Mouse (Mus musculus): ENCODE measurements around the gene Olfr1495.
A peak's percentile ranks its signal among the peaks of the same experiment; 100 is the strongest.
"Not testable (repeated sequence)": the region's sequence is repeated elsewhere in the genome, so short reads cannot be mapped to it uniquely, and the experiment has no call there.

The Olfr1495 gene

GRCm38 (mm10) chr19:13764306-13764705 lies at the start of gene Olfr1495:
TSS of gene Olfr1495 (plus strand) at chr19:13764606.
- DNase-seq (ENCODE audit: low spot score), result no peak

GRCm38 (mm10) chr19:13722978-13723377 lies 41.4 kb upstream of the Olfr1495 start, which contains the start of gene Olfr1493-ps1:
TSS of gene Olfr1493-ps1 (plus strand) at chr19:13723278.
- no peak for DNase-seq (ENCODE audit: low spot score)

GRCm38 (mm10) chr19:13739428-13739827 lies 25.0 kb upstream of the Olfr1495 start, which contains the start of gene Olfr1494:
TSS of gene Olfr1494 (plus strand) at chr19:13739728.
- DNase-seq (ENCODE audit: low spot score), result no peak

GRCm38 (mm10) chr19:13749366-13749765 lies 15.0 kb upstream of the Olfr1495 start:
- no peak for DNase-seq (ENCODE audit: low spot score)

GRCm38 (mm10) chr19:13768565-13769276 lies 4.3 kb downstream of the Olfr1495 start:
- no peak for DNase-seq (ENCODE audit: low spot score)

- no peak for DNase-seq (ENCODE audit: low spot score)
These were observed 13.2 kb downstream of the Olfr1495 start, which contains the start of gene Olfr1496 for GRCm38 (mm10) chr19:13777578-13777977. TSS of gene Olfr1496 (plus strand) at chr19:13777878.

- no peak for DNase-seq (ENCODE audit: low spot score)
These were observed 33.7 kb downstream of the Olfr1495 start, which contains the start of gene Olfr1497 for GRCm38 (mm10) chr19:13798102-13798501. TSS of gene Olfr1497 (minus strand) at chr19:13798202.

- not testable (repeated sequence) for DNase-seq (ENCODE audit: low spot score)
These were observed 41.1 kb downstream of the Olfr1495 start for GRCm38 (mm10) chr19:13805486-13805885.

- no peak for DNase-seq (ENCODE audit: low spot score)
These were observed 48.4 kb downstream of the Olfr1495 start for GRCm38 (mm10) chr19:13812823-13813222.

GRCm38 (mm10) chr19:13818827-13819226 lies 54.4 kb downstream of the Olfr1495 start:
- DNase-seq (ENCODE audit: low spot score), result peak; percentile 6

GRCm38 (mm10) chr19:13819347-13819746 lies 54.9 kb downstream of the Olfr1495 start, which contains the start of gene Olfr1499:
TSS of gene Olfr1499 (minus strand) at chr19:13819447.
- DNase-seq (ENCODE audit: low spot score), result no peak
